Mouse (Mus musculus): ENCODE results near the gene Fam184b. TPM values are rescaled to one million over a fixed set of nuclear protein-coding genes. Genes with fewer than 3 reads are reported as not detected.

Gene Fam184b
- total and polyA plus RNA-seq, 3 experiments, result not detected

DNA sequence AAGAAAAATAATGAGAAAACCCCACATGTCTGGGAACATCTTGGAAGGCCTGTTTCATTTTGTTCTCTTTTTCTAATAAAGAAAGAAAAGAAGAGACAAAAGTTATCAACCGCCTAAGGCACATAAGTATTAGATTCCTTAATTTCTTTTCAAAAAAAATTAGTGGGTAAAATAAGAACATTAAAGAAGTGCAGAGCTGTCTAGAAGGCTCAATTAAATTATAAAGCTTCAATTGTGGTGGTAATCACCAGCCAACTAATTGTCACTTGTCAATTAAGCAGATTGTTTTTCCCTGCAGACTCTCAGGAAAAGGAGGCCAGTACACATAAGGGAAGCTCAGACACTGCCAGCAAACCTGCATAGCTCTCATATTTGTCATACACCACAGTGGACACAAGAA is 73.6 kb downstream of the Fam184b start:
- dilution Hi-C loops (cut with MboI; ENCODE audit: extremely low pct_ligation_motif_present, extremely low pct_unique_long_range_greater_than_20kb, low sequenced_read_pairs), result no loop called here
- H3K9me3 ChIP-seq (replicated peaks; ENCODE audit: low read length), result no peaks in the 10 kb centered on the region

DNA sequence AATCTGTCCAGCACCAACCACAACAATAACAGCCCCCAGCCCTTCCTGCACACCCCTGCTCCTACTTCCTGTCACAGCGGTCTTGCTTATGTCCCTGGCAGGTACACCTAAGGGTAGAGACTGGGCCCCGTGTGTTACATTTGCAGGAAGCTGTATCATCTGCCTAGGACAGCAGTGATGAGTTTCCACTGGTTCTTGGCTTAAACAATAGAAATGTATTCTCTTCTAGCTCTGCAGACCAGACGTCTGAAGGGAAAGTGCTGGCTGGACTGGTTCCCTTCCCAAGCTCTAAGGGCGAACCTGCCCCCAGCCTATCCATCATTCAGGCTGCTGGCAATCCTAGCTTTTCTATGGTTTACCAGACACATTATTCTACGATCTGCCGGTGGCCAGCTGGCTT is 75.4 kb downstream of the Fam184b start:
- TF ChIP-seq CTCF (conservative IDR thresholded peaks at IDR 0.05 in 1 of 2, IDR thresholded peaks at IDR 0.05 in 1 of 2; ENCODE audit: low read depth in 2 of 2, low read length in 2 of 2), result no peak
- TF ChIP-seq ZC3H11A (IDR thresholded peaks at IDR 0.05; ENCODE audit: low read depth, low read length), result no peak
- TF ChIP-seq CHD1 (IDR thresholded peaks at IDR 0.05; ENCODE audit: low read depth, low read length), result no peak
- TF ChIP-seq CHD2 (IDR thresholded peaks at IDR 0.05; ENCODE audit: low read length), result no peak
- no peak for TF ChIP-seq MAX (IDR thresholded peaks at IDR 0.05; ENCODE audit: low read length)
- TF ChIP-seq RCOR1 (conservative IDR thresholded peaks at IDR 0.05; ENCODE audit: low read depth, low read length), result no peak
- TF ChIP-seq POLR2AphosphoS2 (IDR thresholded peaks at IDR 0.05; ENCODE audit: low read depth, low read length), result no peak
- Histone ChIP-seq H3K79me2 (replicated peaks; ENCODE audit: control insufficient read depth, extremely low read depth, insufficient read depth, poor library complexity, severe bottlenecking) (no peaks in the 10 kb centered on the region), H3K4me1 (ENCODE audit: control insufficient read depth in 1 of 2, insufficient read depth in 2 of 2) (no peaks in the 10 kb centered on the region), H3K27ac (ENCODE audit: insufficient read depth, low read depth) (no peak overlapping the region), H3K4me3 (replicated peaks in 1 of 3; ENCODE audit: low read depth in 2 of 3, low read length in 2 of 3, poor library complexity in 1 of 3) (no peak overlapping the region), H3K36me3 (replicated peaks in 1 of 2; ENCODE audit: control insufficient read depth in 1 of 2, insufficient read depth in 1 of 2, low read length in 1 of 2) (no peaks in the 10 kb centered on the region), H3K9ac (ENCODE audit: insufficient read depth, low read depth) (no peak overlapping the region), H3K4me2 (ENCODE audit: insufficient read depth, low read depth, poor library complexity, severe bottlenecking) (no peak overlapping the region), H3K27me3 (replicated peaks) (peaks cover 2% of the 10 kb centered on the region), H3K9me3 (replicated peaks; ENCODE audit: low read length) (no peaks in the 10 kb centered on the region)
- in situ Hi-C loops (cut with MboI; ENCODE audit: low pct_ligation_motif_present, low pct_unique_long_range_greater_than_20kb, low sequenced_read_pairs), result no loop called here
- dilution Hi-C loops (cut with MboI; ENCODE audit: extremely low pct_ligation_motif_present, extremely low pct_unique_long_range_greater_than_20kb, low sequenced_read_pairs), result no loop called here
- DNase-seq (ENCODE audit: extremely low read depth), result no peak

More for the DNA sequence above, 73.6 kb downstream of the Fam184b start:
- Histone ChIP-seq H3K36me3 (replicated peaks in 1 of 2; ENCODE audit: control insufficient read depth in 1 of 2, insufficient read depth in 1 of 2, low read length in 1 of 2) (no peaks in the 10 kb centered on the region), H3K27ac (ENCODE audit: insufficient read depth, low read depth) (no peak overlapping the region), H3K4me2 (ENCODE audit: insufficient read depth, low read depth, poor library complexity, severe bottlenecking) (no peak overlapping the region), H3K9ac (ENCODE audit: insufficient read depth, low read depth) (no peak overlapping the region), H3K4me3 (replicated peaks in 1 of 3; ENCODE audit: low read depth in 2 of 3, low read length in 2 of 3, poor library complexity in 1 of 3) (no peak overlapping the region), H3K79me2 (replicated peaks; ENCODE audit: control insufficient read depth, extremely low read depth, insufficient read depth, poor library complexity, severe bottlenecking) (no peaks in the 10 kb centered on the region), H3K27me3 (replicated peaks) (peaks cover 2% of the 10 kb centered on the region), H3K4me1 (ENCODE audit: control insufficient read depth in 1 of 2, insufficient read depth in 2 of 2) (no peaks in the 10 kb centered on the region)
- TF ChIP-seq MXI1 (IDR thresholded peaks at IDR 0.05; ENCODE audit: low read depth, low read length) (no peak), CTCF (conservative IDR thresholded peaks at IDR 0.05 in 1 of 2, IDR thresholded peaks at IDR 0.05 in 1 of 2; ENCODE audit: low read depth in 2 of 2, low read length in 2 of 2) (no peak)
- DNase-seq (ENCODE audit: extremely low read depth), result no peak
- in situ Hi-C loops (cut with MboI; ENCODE audit: low pct_ligation_motif_present, low pct_unique_long_range_greater_than_20kb, low sequenced_read_pairs), result no loop called here

DNA sequence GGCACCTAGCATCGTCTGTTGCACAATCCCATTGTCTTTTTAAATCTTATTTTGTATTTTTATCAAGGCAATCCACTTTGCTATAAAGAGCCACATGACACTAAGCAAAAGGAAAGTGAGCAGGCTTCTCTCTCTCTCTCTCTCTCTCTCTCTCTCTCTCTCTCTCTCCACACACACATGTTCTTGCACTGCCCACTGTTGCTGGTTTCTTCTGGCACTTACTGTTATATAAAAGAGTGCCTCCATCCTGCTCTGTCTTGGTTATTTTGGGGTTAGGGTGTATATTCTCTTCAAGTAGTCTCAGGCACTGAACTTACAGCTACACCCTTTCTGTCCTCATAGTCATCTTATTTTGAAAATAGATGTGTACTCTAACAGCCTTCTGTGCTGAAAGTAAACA is 89.8 kb downstream of the Fam184b start:
- TF ChIP-seq ZMIZ1 (IDR thresholded peaks at IDR 0.05; ENCODE audit: low read depth, low read length), result no peak
- no peak for TF ChIP-seq UBTF (IDR thresholded peaks at IDR 0.05; ENCODE audit: low read depth, low read length)
- TF ChIP-seq CHD1 (IDR thresholded peaks at IDR 0.05; ENCODE audit: low read depth, low read length), result no peak
- TF ChIP-seq USF1 (IDR thresholded peaks at IDR 0.05; ENCODE audit: low read depth, low read length), result no peak
- no peak for TF ChIP-seq JUND (conservative IDR thresholded peaks at IDR 0.05; ENCODE audit: low read depth, low read length)
- no peak for TF ChIP-seq JUN (IDR thresholded peaks at IDR 0.05; ENCODE audit: insufficient read depth, low read depth, low read length)
- no peak for TF ChIP-seq TCF12 (IDR thresholded peaks at IDR 0.05; ENCODE audit: low read depth, low read length)
- Histone ChIP-seq H3K36me3 (replicated peaks in 1 of 2; ENCODE audit: control insufficient read depth in 1 of 2, insufficient read depth in 1 of 2, low read length in 1 of 2) (no peaks in the 10 kb centered on the region), H3K4me2 (ENCODE audit: insufficient read depth, low read depth, poor library complexity, severe bottlenecking) (no peak overlapping the region), H3K9me3 (replicated peaks; ENCODE audit: low read length) (no peaks in the 10 kb centered on the region), H3K4me3 (replicated peaks in 1 of 3; ENCODE audit: low read depth in 2 of 3, low read length in 2 of 3, poor library complexity in 1 of 3) (no peak overlapping the region), H3K9ac (ENCODE audit: insufficient read depth, low read depth) (no peak overlapping the region), H3K27me3 (replicated peaks) (no peaks in the 10 kb centered on the region), H3K4me1 (ENCODE audit: control insufficient read depth in 1 of 2, insufficient read depth in 2 of 2) (no peaks in the 10 kb centered on the region), H3K27ac (ENCODE audit: insufficient read depth, low read depth) (no peak overlapping the region), H3K79me2 (replicated peaks; ENCODE audit: control insufficient read depth, extremely low read depth, insufficient read depth, poor library complexity, severe bottlenecking) (no peaks in the 10 kb centered on the region)
- DNase-seq (ENCODE audit: extremely low read depth), result no peak
- dilution Hi-C loops (cut with MboI; ENCODE audit: extremely low pct_ligation_motif_present, extremely low pct_unique_long_range_greater_than_20kb, low sequenced_read_pairs) (no loop called here), in situ Hi-C loops (cut with MboI; ENCODE audit: low pct_ligation_motif_present, low pct_unique_long_range_greater_than_20kb, low sequenced_read_pairs) (loop anchor here (25.0 kb wide), 1 partner anchor 788 kb away; no protein-coding TSS in a partner anchor)
